Mouse (Mus musculus) urinary bladder, postnatal 4 days (tissue): ENCODE results near the gene Tmeff2.

Experiments
- DNase-seq, 2 experiments: peaks; one replicate each; pipeline ENCODE4 v3.0.0; 2021 to 2022; ENCODE audit warnings: low spot score in 2 of 2

The Tmeff2 gene

GRCm38 (mm10) chr1:51104698-51105097, 204.3 kb downstream of the Tmeff2 start:
- DNase-seq = no peak

- DNase-seq = no peak
Measured at GRCm38 (mm10) chr1:51106401-51106920, 206.0 kb downstream of the Tmeff2 start.

GRCm38 (mm10) chr1:51107299-51107698, 206.9 kb downstream of the Tmeff2 start:
- DNase-seq = no peak

GRCm38 (mm10) chr1:51114721-51115120, 214.3 kb downstream of the Tmeff2 start:
- no peak for DNase-seq

- no peak for DNase-seq
Measured at GRCm38 (mm10) chr1:51115761-51116160, 215.3 kb downstream of the Tmeff2 start.

GRCm38 (mm10) chr1:51117830-51118229, 217.4 kb downstream of the Tmeff2 start:
- no peak for DNase-seq

GRCm38 (mm10) chr1:51125671-51126424, 225.4 kb downstream of the Tmeff2 start:
- DNase-seq = no peak

- no peak for DNase-seq
Measured at GRCm38 (mm10) chr1:51126425-51126765, 225.9 kb downstream of the Tmeff2 start.

- no peak for DNase-seq
Measured at GRCm38 (mm10) chr1:51136792-51137191, 236.3 kb downstream of the Tmeff2 start.

- no peak for DNase-seq
Measured at GRCm38 (mm10) chr1:51139605-51140004, 239.2 kb downstream of the Tmeff2 start.

GRCm38 (mm10) chr1:51141381-51141780, 240.9 kb downstream of the Tmeff2 start:
- DNase-seq = no peak

- no peak for DNase-seq
Measured at GRCm38 (mm10) chr1:51142729-51143128, 242.3 kb downstream of the Tmeff2 start.

GRCm38 (mm10) chr1:51145693-51146092, 245.2 kb downstream of the Tmeff2 start:
- DNase-seq = no peak

GRCm38 (mm10) chr1:51148481-51149137, 248.2 kb downstream of the Tmeff2 start:
- no peak for DNase-seq

- no peak for DNase-seq
Measured at GRCm38 (mm10) chr1:51149488-51149887, 249.0 kb downstream of the Tmeff2 start.

- DNase-seq = no peak
Measured at GRCm38 (mm10) chr1:51149890-51150289, 249.4 kb downstream of the Tmeff2 start.

GRCm38 (mm10) chr1:51152017-51152416, 251.6 kb downstream of the Tmeff2 start:
- DNase-seq = no peak

- DNase-seq = no peak
Measured at GRCm38 (mm10) chr1:51152856-51153255, 252.4 kb downstream of the Tmeff2 start.

GRCm38 (mm10) chr1:51184276-51184675, 283.8 kb downstream of the Tmeff2 start:
- DNase-seq = no peak

- DNase-seq = no peak
Measured at GRCm38 (mm10) chr1:51189008-51189407, 288.6 kb downstream of the Tmeff2 start.

GRCm38 (mm10) chr1:51191253-51191652, 290.8 kb downstream of the Tmeff2 start:
- no peak for DNase-seq

- no peak for DNase-seq
Measured at GRCm38 (mm10) chr1:51191872-51192613, 291.6 kb downstream of the Tmeff2 start.
